Mouse (Mus musculus) myocyte (in vitro differentiated cells): ENCODE measurements at regions not wholly inside any gene's neighbourhood (a gene's known extent, or its start where the extent isn't known, plus 50 kb on each side); places are given as distances from the start of the nearest gene placed in this dataset.

ENCODE experiments used
- H3K27me3 ChIP-seq: one replicate; pipeline ENCODE4 v1.6.1; 2011; ENCODE audit not compliant: control insufficient read depth, insufficient read depth, insufficient read length
- H3K36me3 ChIP-seq: one replicate; pipeline ENCODE4 v1.6.1; 2011; ENCODE audit not compliant: control insufficient read depth, insufficient read depth
- H3K4me2 ChIP-seq: one replicate; pipeline ENCODE4 v1.6.1; 2011; ENCODE audit warnings: low read depth, control low read depth
- H3K4me3 ChIP-seq: one replicate; pipeline ENCODE4 v1.5.1; 2011; ENCODE audit warnings: mild to moderate bottlenecking, control low read depth, moderate library complexity
- H3K79me2 ChIP-seq: one replicate; pipeline ENCODE4 v1.6.1; 2011; ENCODE audit not compliant: control insufficient read depth, insufficient read depth
- H3ac ChIP-seq: one replicate; pipeline ENCODE4 v1.6.1; 2011; ENCODE audit not compliant: control insufficient read depth, insufficient read length
- CEBPB ChIP-seq: IDR thresholded peaks from 2 replicates; pipeline ENCODE4 v1.6.1; 2011; ENCODE audit warnings: mild to moderate bottlenecking, moderate library complexity; ENCODE audit not compliant: poor library complexity, insufficient read depth, severe bottlenecking
- E2F4 ChIP-seq: IDR thresholded peaks from one replicate; pipeline ENCODE4 v1.6.1; 2011; ENCODE audit warnings: mild to moderate bottlenecking, control low read depth, moderate library complexity; ENCODE audit not compliant: insufficient read depth
- MAX ChIP-seq: IDR thresholded peaks from one replicate; pipeline ENCODE4 v1.6.1; 2011; ENCODE audit warnings: low read depth, mild to moderate bottlenecking, control low read depth
- MYOD1 ChIP-seq, 3 experiments: IDR thresholded peaks; one replicate each; pipeline ENCODE4 v1.6.1; 2011; ENCODE audit warnings: control low read depth in 2 of 3, low read depth in 2 of 3, mild to moderate bottlenecking in 2 of 3, moderate library complexity in 1 of 3; ENCODE audit not compliant: insufficient read length in 2 of 3, control insufficient read depth in 1 of 3
- MYOG ChIP-seq, 3 experiments: IDR thresholded peaks; one replicate each; pipeline ENCODE4 v1.6.1; 2011; ENCODE audit warnings: control low read depth in 2 of 3, low read depth in 2 of 3, mild to moderate bottlenecking in 2 of 3; ENCODE audit not compliant: insufficient read length in 2 of 3, control insufficient read depth in 1 of 3, insufficient read depth in 1 of 3
- POLR2A ChIP-seq: IDR thresholded peaks from one replicate; pipeline ENCODE4 v1.6.1; 2011; ENCODE audit warnings: low read depth, mild to moderate bottlenecking, control low read depth, moderate library complexity; ENCODE audit not compliant: insufficient read length
- POLR2AphosphoS2 ChIP-seq: IDR thresholded peaks from one replicate; pipeline ENCODE4 v1.6.1; 2011; ENCODE audit warnings: low read depth, control low read depth; ENCODE audit not compliant: insufficient read length
- REST ChIP-seq: IDR thresholded peaks from one replicate; pipeline ENCODE4 v1.6.1; 2011; ENCODE audit warnings: mild to moderate bottlenecking, control low read depth, moderate library complexity; ENCODE audit not compliant: insufficient read depth, insufficient read length
- SRF ChIP-seq: IDR thresholded peaks from one replicate; pipeline ENCODE4 v1.6.1; 2011; ENCODE audit warnings: low read depth; ENCODE audit not compliant: control insufficient read depth, insufficient read length
- TCF12 ChIP-seq: IDR thresholded peaks from one replicate; pipeline ENCODE4 v1.6.1; 2011; ENCODE audit warnings: mild to moderate bottlenecking, control low read depth; ENCODE audit not compliant: poor library complexity, insufficient read depth, severe bottlenecking
- TCF3 ChIP-seq: IDR thresholded peaks from one replicate; pipeline ENCODE4 v1.6.1; 2011; ENCODE audit warnings: low read depth, control low read depth; ENCODE audit not compliant: insufficient read length
- USF1 ChIP-seq: IDR thresholded peaks from one replicate; pipeline ENCODE4 v1.6.1; 2011; ENCODE audit warnings: low read depth, mild to moderate bottlenecking, control low read depth, moderate library complexity

- TF ChIP-seq USF1 (no peak), TCF3 (no peak), POLR2A (no peak), REST (no peak), MYOD1 (IDR thresholded peaks at IDR 0.05; ENCODE audit: control insufficient read depth in 1 of 3, insufficient read length in 2 of 3, low read depth in 2 of 3) (no peak), TCF12 (no peak), MYOG (IDR thresholded peaks at IDR 0.05; ENCODE audit: control insufficient read depth in 1 of 3, insufficient read depth in 1 of 3, insufficient read length in 2 of 3, low read depth in 2 of 3) (no peak), E2F4 (no peak), CEBPB (no peak), SRF (no peak)
- no peaks in the 10 kb centered on the region for H3K79me2 ChIP-seq
- H3K36me3 ChIP-seq, result no peaks in the 10 kb centered on the region
- no peak overlapping the region for H3K4me2 ChIP-seq
- no peaks in the 10 kb centered on the region for H3K27me3 ChIP-seq
- no peak overlapping the region for H3ac ChIP-seq
- no peak overlapping the region for H3K4me3 ChIP-seq
Observed at GRCm38 (mm10) chr11:66605998-66606397, 80.2 kb upstream of the Shisa6 start.

DNA sequence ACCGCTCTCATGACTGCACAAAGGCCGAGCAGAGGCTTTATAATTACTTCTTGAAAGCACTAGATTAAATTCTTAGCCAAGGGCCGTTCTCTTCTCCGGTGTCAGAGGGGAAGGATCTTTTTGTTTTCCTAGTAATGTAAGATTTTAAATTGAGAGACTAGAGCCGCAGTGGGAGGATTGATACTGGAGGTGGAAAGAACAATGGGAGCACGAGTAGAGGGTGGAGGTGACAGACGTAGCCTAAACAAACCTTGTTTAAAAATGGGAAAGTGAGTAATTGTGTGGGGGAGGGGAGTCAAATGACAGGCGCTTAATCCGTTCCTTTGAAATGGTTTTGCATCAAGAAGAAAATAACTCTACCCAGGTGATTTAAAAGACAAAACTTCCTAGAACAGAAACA lies 80.9 kb upstream of the Shisa6 start:
- no peaks in the 10 kb centered on the region for H3K27me3 ChIP-seq
- no peak for TF ChIP-seq MAX
- no peak for TF ChIP-seq SRF
- no peak for TF ChIP-seq MYOG (IDR thresholded peaks at IDR 0.05; ENCODE audit: control insufficient read depth in 1 of 3, insufficient read depth in 1 of 3, insufficient read length in 2 of 3, low read depth in 2 of 3)
- no peak for TF ChIP-seq POLR2AphosphoS2
- no peaks in the 10 kb centered on the region for H3K36me3 ChIP-seq
- no peaks in the 10 kb centered on the region for H3K79me2 ChIP-seq
- no peak overlapping the region for H3ac ChIP-seq
- H3K4me3 ChIP-seq, result no peak overlapping the region
- H3K4me2 ChIP-seq, result no peak overlapping the region

DNA sequence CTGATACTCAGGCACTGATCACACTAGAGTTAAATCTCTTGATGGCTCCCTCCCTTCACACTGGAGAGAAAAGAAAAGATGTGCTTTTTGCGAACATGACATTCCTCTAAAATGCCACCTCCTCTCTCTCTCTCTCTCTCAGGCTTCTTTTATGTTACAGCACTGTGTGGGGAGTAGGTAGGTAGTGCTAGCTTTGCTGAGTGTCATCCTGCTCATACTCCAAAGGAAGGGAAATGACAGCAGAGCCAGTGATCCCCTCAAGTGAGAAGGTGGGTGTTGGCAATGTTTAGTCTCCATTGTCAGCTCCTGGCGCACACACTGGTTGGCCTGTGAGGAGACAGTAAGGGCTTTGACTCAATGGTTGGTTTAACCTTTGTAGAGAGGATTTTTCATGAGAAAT lies 84.0 kb upstream of the Shisa6 start:
- no peaks in the 10 kb centered on the region for H3K36me3 ChIP-seq
- no peaks in the 10 kb centered on the region for H3K79me2 ChIP-seq
- H3K4me2 ChIP-seq, result no peak overlapping the region
- TF ChIP-seq CEBPB (no peak), POLR2AphosphoS2 (no peak), MAX (no peak), E2F4 (no peak), USF1 (no peak), TCF12 (no peak), SRF (no peak), POLR2A (no peak), REST (no peak), MYOD1 (IDR thresholded peaks at IDR 0.05; ENCODE audit: control insufficient read depth in 1 of 3, insufficient read length in 2 of 3, low read depth in 2 of 3) (no peak), TCF3 (no peak), MYOG (IDR thresholded peaks at IDR 0.05; ENCODE audit: control insufficient read depth in 1 of 3, insufficient read depth in 1 of 3, insufficient read length in 2 of 3, low read depth in 2 of 3) (no peak)
- H3K27me3 ChIP-seq, result no peaks in the 10 kb centered on the region
- no peak overlapping the region for H3ac ChIP-seq
- H3K4me3 ChIP-seq, result no peak overlapping the region

GRCm38 (mm10) chr11:66613150-66613549 lies 87.4 kb upstream of the Shisa6 start:
- Histone ChIP-seq H3K4me3 (no peak overlapping the region), H3ac (no peak overlapping the region), H3K4me2 (no peak overlapping the region), H3K27me3 (no peaks in the 10 kb centered on the region), H3K36me3 (no peaks in the 10 kb centered on the region), H3K79me2 (no peaks in the 10 kb centered on the region)
- TF ChIP-seq CEBPB (no peak), E2F4 (no peak), TCF3 (no peak), MYOG (IDR thresholded peaks at IDR 0.05; ENCODE audit: control insufficient read depth in 1 of 3, insufficient read depth in 1 of 3, insufficient read length in 2 of 3, low read depth in 2 of 3) (no peak), TCF12 (no peak), REST (no peak), MAX (no peak), USF1 (no peak), MYOD1 (IDR thresholded peaks at IDR 0.05; ENCODE audit: control insufficient read depth in 1 of 3, insufficient read length in 2 of 3, low read depth in 2 of 3) (no peak)

DNA sequence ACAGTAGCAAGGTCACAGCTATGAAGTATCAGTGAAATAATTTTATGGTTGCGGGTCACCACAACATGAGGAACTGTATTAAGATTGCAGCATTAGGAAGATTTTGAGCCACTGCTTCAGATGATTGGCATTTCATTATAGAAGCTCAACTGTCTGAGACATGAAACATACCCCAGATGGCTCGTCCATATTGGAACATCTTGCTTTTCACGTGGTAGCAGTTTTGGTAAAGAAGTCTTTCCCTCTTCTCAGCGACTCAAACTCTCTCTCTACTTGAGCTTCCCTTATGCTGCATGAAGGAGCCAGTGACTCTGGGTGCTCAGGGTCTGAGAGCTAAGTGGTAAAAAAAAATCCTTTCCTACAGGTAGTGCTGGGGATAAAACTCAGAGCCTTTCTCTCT lies 99.7 kb upstream of the Shisa6 start:
- Histone ChIP-seq H3K36me3 (no peaks in the 10 kb centered on the region), H3ac (no peak overlapping the region), H3K4me3 (no peak overlapping the region), H3K4me2 (no peak overlapping the region), H3K79me2 (no peaks in the 10 kb centered on the region), H3K27me3 (no peaks in the 10 kb centered on the region)
- no peak for TF ChIP-seq POLR2AphosphoS2
- TF ChIP-seq TCF12, result no peak
- TF ChIP-seq MYOG (IDR thresholded peaks at IDR 0.05; ENCODE audit: control insufficient read depth in 1 of 3, insufficient read depth in 1 of 3, insufficient read length in 2 of 3, low read depth in 2 of 3), result no peak
- no peak for TF ChIP-seq CEBPB
- no peak for TF ChIP-seq TCF3
- no peak for TF ChIP-seq MAX
- no peak for TF ChIP-seq USF1
- no peak for TF ChIP-seq E2F4
- TF ChIP-seq MYOD1 (IDR thresholded peaks at IDR 0.05; ENCODE audit: control insufficient read depth in 1 of 3, insufficient read length in 2 of 3, low read depth in 2 of 3), result no peak
- TF ChIP-seq POLR2A, result no peak
- TF ChIP-seq SRF, result no peak
- TF ChIP-seq REST, result no peak
